Mouse (Mus musculus): ENCODE measurements at regions not wholly inside any gene's neighbourhood (a gene's known extent, or its start where the extent isn't known, plus 50 kb on each side); places are given as distances from the start of the nearest gene placed in this dataset.

GRCm38 (mm10) chr2:48220771-48221170 lies 593.1 kb upstream of the Acvr2a start:
- TF ChIP-seq POLR2A (IDR thresholded peaks at IDR 0.05; ENCODE audit: insufficient read length, low read depth) = no peak
- no peak for TF ChIP-seq MYOD1 (IDR thresholded peaks at IDR 0.05; ENCODE audit: control insufficient read depth in 1 of 3, insufficient read length in 2 of 3, low read depth in 2 of 3)
- no peak for TF ChIP-seq USF1 (IDR thresholded peaks at IDR 0.05; ENCODE audit: low read depth)
- no peak for TF ChIP-seq CEBPB (IDR thresholded peaks at IDR 0.05; ENCODE audit: insufficient read depth, poor library complexity, severe bottlenecking)
- no peak for TF ChIP-seq MAX (IDR thresholded peaks at IDR 0.05; ENCODE audit: low read depth)
- TF ChIP-seq E2F4 (IDR thresholded peaks at IDR 0.05; ENCODE audit: insufficient read depth) = no peak
- no peak for TF ChIP-seq MYOG (IDR thresholded peaks at IDR 0.05; ENCODE audit: control insufficient read depth in 1 of 3, insufficient read depth in 1 of 3, insufficient read length in 2 of 3, low read depth in 2 of 3)
- TF ChIP-seq TCF12 (IDR thresholded peaks at IDR 0.05; ENCODE audit: insufficient read depth, poor library complexity, severe bottlenecking) = no peak
- TF ChIP-seq POLR2AphosphoS2 (IDR thresholded peaks at IDR 0.05; ENCODE audit: insufficient read length, low read depth) = no peak
- no peak for TF ChIP-seq REST (IDR thresholded peaks at IDR 0.05; ENCODE audit: insufficient read depth, insufficient read length)
